Mouse (Mus musculus) liver, postnatal 0 days (tissue): ENCODE results near the gene Cmtm6.

ENCODE experiments used
- CTCF ChIP-seq: sonication (generic); IDR thresholded peaks from 2 replicates; pipeline ENCODE4 v1.5.1; 2016; ENCODE audit warnings: antibody characterized with exemption, low read depth
- EP300 ChIP-seq: IDR thresholded peaks from 2 replicates; pipeline ENCODE4 v1.6.1; 2016; ENCODE audit warnings: antibody characterized with exemption, low read depth, mild to moderate bottlenecking

DNA sequence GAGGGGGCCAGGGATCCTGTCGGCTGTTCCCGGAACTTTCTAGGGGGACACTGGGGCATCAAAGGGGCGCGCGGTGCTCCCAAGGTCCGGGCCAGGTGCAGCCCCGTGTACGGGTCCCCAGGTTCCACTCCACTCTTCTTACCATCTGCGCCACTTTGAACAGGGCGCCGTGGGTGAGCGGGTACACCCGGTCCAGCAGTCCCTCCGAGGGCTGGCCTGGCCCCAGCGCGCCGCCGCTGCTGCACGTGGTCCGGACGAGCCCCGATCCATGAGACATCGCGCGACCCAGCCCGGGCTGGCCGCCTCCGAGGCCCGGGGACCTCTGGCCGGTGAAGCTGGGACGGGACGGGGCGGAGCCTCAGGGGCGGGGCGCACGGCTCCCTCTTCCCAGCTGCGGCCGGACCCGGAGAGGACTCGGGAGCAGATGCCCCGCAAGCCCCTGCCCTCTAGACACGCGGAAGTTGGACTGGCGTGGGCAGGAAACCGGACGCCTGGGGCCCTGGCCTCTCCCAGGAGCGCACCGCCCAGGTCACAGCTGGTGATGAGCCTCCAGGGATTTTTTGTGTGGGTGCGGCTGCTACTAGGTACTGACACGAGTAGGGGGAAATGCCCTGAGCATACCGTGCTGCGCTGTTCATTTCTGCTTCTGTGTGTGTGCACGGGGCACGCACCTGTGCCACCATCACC lies 50.8 kb downstream of the Cmtm6 start, which contains the start of gene Cmtm7:
- TF ChIP-seq CTCF (no peak), EP300 (no peak)
